Mouse (Mus musculus): Measurements from ENCODE around the gene Dcst1. TPM values are rescaled to one million over a fixed set of nuclear protein-coding genes. Genes with fewer than 3 reads are reported as not detected.

The Dcst1 gene
- polyA plus RNA-seq (2012; rRNA removed): 0.03 TPM in 1 of 2 replicates, not detected in the other
- not detected in 2 replicates for polyA plus RNA-seq (2014; fragmentation: Nextera tagmentation; extraction: Ambion mirVana)

GRCm38 (mm10) chr3:89365153-89365485, at the start of gene Dcst1:
Gene Dcst1 (minus strand): TSS chr3:89365253.
- no peaks in the 10 kb centered on the region for H3K4me1 ChIP-seq (replicated peaks; ENCODE audit: control insufficient read depth in 2 of 2, insufficient read depth in 2 of 2, low read length in 1 of 2)
- no peak for TF ChIP-seq CTCF (IDR thresholded peaks at IDR 0.05; ENCODE audit: low read depth)
- no peak for TF ChIP-seq EP300 (IDR thresholded peaks at IDR 0.05; ENCODE audit: low read depth)
- no peak for DNase-seq (ENCODE audit: low read depth in 3 of 3, low spot score in 3 of 3)
- no peak within 1 kb of the TSS for H3K9ac ChIP-seq (replicated peaks)
- H3K36me3 ChIP-seq (replicated peaks; ENCODE audit: control insufficient read depth, insufficient read depth, low read depth): no peaks in the 10 kb centered on the region
- ATAC-seq (ENCODE audit: insufficient read depth): no peak
- no peaks in the 10 kb centered on the region for H3K9me3 ChIP-seq (ENCODE audit: control insufficient read depth, low read length)
- H3K4me2 ChIP-seq (ENCODE audit: low read depth): no peak within 1 kb of the TSS
- 73% methylated on average over 11 of the region's 11 CpGs for WGBS (ENCODE audit: insufficient replicate concordance)
- H3K27ac ChIP-seq: no peak within 1 kb of the TSS
- no peak within 1 kb of the TSS for H3K4me3 ChIP-seq (ENCODE audit: insufficient read depth in 1 of 2, low read depth in 2 of 2, low read length in 2 of 2)
- H3K27me3 ChIP-seq (ENCODE audit: control insufficient read depth, insufficient read depth, low read length): no peaks in the 10 kb centered on the region

DNA sequence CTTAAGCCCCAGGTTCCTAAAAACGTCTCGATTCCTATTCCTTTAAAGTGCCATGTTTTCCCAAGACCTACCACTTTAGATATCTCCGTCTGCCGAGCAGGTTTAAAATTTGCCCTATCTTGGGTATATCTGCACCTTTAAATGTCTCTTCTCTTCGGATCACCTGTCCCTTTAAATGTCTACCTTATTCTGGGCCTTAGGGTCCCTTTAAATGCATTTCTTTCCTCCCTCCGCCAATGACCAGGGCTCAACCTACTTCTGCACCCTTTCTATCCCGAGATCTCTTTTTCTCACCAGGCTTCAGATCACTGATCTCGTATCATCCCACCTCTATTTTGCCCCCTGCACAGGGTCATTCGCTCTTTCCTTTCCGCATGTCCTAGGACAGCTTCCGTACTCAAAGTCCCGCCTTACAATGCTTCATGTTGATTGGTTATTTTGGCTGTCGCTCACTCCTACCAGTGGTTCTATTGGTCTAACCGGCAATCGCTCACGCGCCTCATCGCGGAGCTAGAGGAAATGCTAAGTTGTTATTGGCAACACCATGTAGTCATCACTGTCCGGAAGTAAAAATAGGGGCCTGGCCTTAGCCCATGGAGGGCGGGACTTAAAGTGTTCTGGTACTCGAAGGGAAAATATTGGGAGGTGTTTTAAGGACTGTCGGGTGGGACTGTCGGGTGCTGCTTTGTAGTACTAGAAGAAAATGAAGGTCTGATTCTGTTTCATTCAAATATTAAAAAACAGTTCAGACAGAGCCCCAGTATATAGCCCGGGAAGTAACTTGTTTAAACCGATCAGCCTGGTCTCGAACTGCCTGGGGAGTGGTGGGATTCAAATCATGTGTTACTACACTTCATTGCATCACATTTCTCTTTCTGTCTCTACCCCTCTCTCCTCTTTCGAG, 46.7 kb upstream of the Dcst1 start, which contains the start of gene Flad1:
Gene Flad1, minus strand, starts transcription at position 381 of the 904 bp plus-strand sequence.
- 5% methylated on average over 28 of the region's 28 CpGs for whole genome bisulfite sequencing (ENCODE audit: insufficient replicate concordance)
- peaks cover 28% of the 10 kb centered on the region for H3K36me3 ChIP-seq (replicated peaks; ENCODE audit: control insufficient read depth, insufficient read depth, low read depth)
- H3K4me3 ChIP-seq (ENCODE audit: insufficient read depth in 1 of 2, low read depth in 2 of 2, low read length in 2 of 2): peak within 1 kb of the TSS; percentile 78 to 94
- H3K27ac ChIP-seq: peak within 1 kb of the TSS; percentile 31
- TF ChIP-seq CTCF (IDR thresholded peaks at IDR 0.05; ENCODE audit: low read depth) (no peak), EP300 (IDR thresholded peaks at IDR 0.05; ENCODE audit: low read depth) (peak; percentile 76; the same call in 1 of the 2 replicates)
- peak within 1 kb of the TSS; percentile 91 for H3K4me2 ChIP-seq (ENCODE audit: low read depth)
- H3K9ac ChIP-seq (replicated peaks): peak within 1 kb of the TSS; percentile 76
- H3K4me1 ChIP-seq (replicated peaks; ENCODE audit: control insufficient read depth in 2 of 2, insufficient read depth in 2 of 2, low read length in 1 of 2): peaks cover 5 to 12% of the 10 kb centered on the region in 2 experiments
- no peaks in the 10 kb centered on the region for H3K9me3 ChIP-seq (ENCODE audit: control insufficient read depth, low read length)
- DNase-seq (ENCODE audit: low read depth in 3 of 3, low spot score in 3 of 3): peak; percentile 99 to 100 (median 99)
- H3K27me3 ChIP-seq (ENCODE audit: control insufficient read depth, insufficient read depth, low read length): no peaks in the 10 kb centered on the region
- ATAC-seq (ENCODE audit: insufficient read depth): peak; percentile 99

- H3K4me2 ChIP-seq (ENCODE audit: low read depth): peak overlapping the region; percentile 91
- peaks cover 21% of the 10 kb centered on the region for H3K36me3 ChIP-seq (replicated peaks; ENCODE audit: control insufficient read depth, insufficient read depth, low read depth)
- no peak for TF ChIP-seq EP300 (IDR thresholded peaks at IDR 0.05; ENCODE audit: low read depth)
- TF ChIP-seq CTCF (IDR thresholded peaks at IDR 0.05; ENCODE audit: low read depth): no peak
- H3K27me3 ChIP-seq (ENCODE audit: control insufficient read depth, insufficient read depth, low read length): no peaks in the 10 kb centered on the region
- DNase-seq (ENCODE audit: low read depth in 3 of 3, low spot score in 3 of 3) (no peak), ATAC-seq (ENCODE audit: insufficient read depth) (no peak)
- H3K4me1 ChIP-seq (replicated peaks; ENCODE audit: control insufficient read depth in 2 of 2, insufficient read depth in 2 of 2, low read length in 1 of 2): peaks cover 4 to 6% of the 10 kb centered on the region in 2 experiments
- 63% methylated on average over 10 of the region's 10 CpGs for WGBS (ENCODE audit: insufficient replicate concordance)
- 0 out of 2 replicates have a peak overlapping the region, but pooled peaks have one; percentile 20 for H3K27ac ChIP-seq
- H3K9me3 ChIP-seq (ENCODE audit: control insufficient read depth, low read length): no peaks in the 10 kb centered on the region
- H3K4me3 ChIP-seq (ENCODE audit: insufficient read depth in 1 of 2, low read depth in 2 of 2, low read length in 2 of 2): peak overlapping the region; percentile 78 to 94
- H3K9ac ChIP-seq (replicated peaks): peak overlapping the region; percentile 76
Measured at GRCm38 (mm10) chr3:89410864-89411263, 45.8 kb upstream of the Dcst1 start.

- 78% methylated on average over 3 of the region's 3 CpGs for WGBS (ENCODE audit: insufficient replicate concordance)
- no peak for TF ChIP-seq CTCF (IDR thresholded peaks at IDR 0.05; ENCODE audit: low read depth)
Measured at GRCm38 (mm10) chr3:89409701-89410100, 44.6 kb upstream of the Dcst1 start.

GRCm38 (mm10) chr3:89408448-89408847, 43.4 kb upstream of the Dcst1 start:
- no peaks in the 10 kb centered on the region for H3K27me3 ChIP-seq (ENCODE audit: control insufficient read depth, insufficient read depth, low read length)
- TF ChIP-seq CTCF (IDR thresholded peaks at IDR 0.05; ENCODE audit: low read depth) (no peak), EP300 (IDR thresholded peaks at IDR 0.05; ENCODE audit: low read depth) (no peak)
- DNase-seq (ENCODE audit: low read depth in 3 of 3, low spot score in 3 of 3): no peak
- H3K4me3 ChIP-seq (ENCODE audit: insufficient read depth in 1 of 2, low read depth in 2 of 2, low read length in 2 of 2): no peak overlapping the region
- H3K9ac ChIP-seq (replicated peaks): no peak overlapping the region
- no peak for ATAC-seq (ENCODE audit: insufficient read depth)
- WGBS (ENCODE audit: insufficient replicate concordance): 75% methylated on average over 16 of the region's 16 CpGs
- H3K36me3 ChIP-seq (replicated peaks; ENCODE audit: control insufficient read depth, insufficient read depth, low read depth): peaks cover 2% of the 10 kb centered on the region; the same call in 1 of the 2 replicates
- no peak overlapping the region for H3K4me2 ChIP-seq (ENCODE audit: low read depth)
- no peak overlapping the region for H3K27ac ChIP-seq
- no peaks in the 10 kb centered on the region for H3K9me3 ChIP-seq (ENCODE audit: control insufficient read depth, low read length)
- peaks cover 4 to 6% of the 10 kb centered on the region in 2 experiments for H3K4me1 ChIP-seq (replicated peaks; ENCODE audit: control insufficient read depth in 2 of 2, insufficient read depth in 2 of 2, low read length in 1 of 2)

More at GRCm38 (mm10) chr3:89409701-89410100, 44.6 kb upstream of the Dcst1 start:
- DNase-seq (ENCODE audit: low read depth in 3 of 3, low spot score in 3 of 3) (no peak), ATAC-seq (ENCODE audit: insufficient read depth) (no peak)
- no peak overlapping the region for H3K4me3 ChIP-seq (ENCODE audit: insufficient read depth in 1 of 2, low read depth in 2 of 2, low read length in 2 of 2)
- peaks cover 4 to 6% of the 10 kb centered on the region in 2 experiments for H3K4me1 ChIP-seq (replicated peaks; ENCODE audit: control insufficient read depth in 2 of 2, insufficient read depth in 2 of 2, low read length in 1 of 2)
- H3K4me2 ChIP-seq (ENCODE audit: low read depth): no peak overlapping the region
- peaks cover 11% of the 10 kb centered on the region for H3K36me3 ChIP-seq (replicated peaks; ENCODE audit: control insufficient read depth, insufficient read depth, low read depth)
- H3K9me3 ChIP-seq (ENCODE audit: control insufficient read depth, low read length): no peaks in the 10 kb centered on the region
- no peak overlapping the region for H3K9ac ChIP-seq (replicated peaks)
- H3K27me3 ChIP-seq (ENCODE audit: control insufficient read depth, insufficient read depth, low read length): no peaks in the 10 kb centered on the region
- H3K27ac ChIP-seq: no peak overlapping the region
